Mouse (Mus musculus): ENCODE data around the gene Gm36245.
"Not testable (repeated sequence)": the region's sequence is repeated elsewhere in the genome, so short reads cannot be mapped to it uniquely, and the experiment has no call there.

Gm36245 gene

DNA sequence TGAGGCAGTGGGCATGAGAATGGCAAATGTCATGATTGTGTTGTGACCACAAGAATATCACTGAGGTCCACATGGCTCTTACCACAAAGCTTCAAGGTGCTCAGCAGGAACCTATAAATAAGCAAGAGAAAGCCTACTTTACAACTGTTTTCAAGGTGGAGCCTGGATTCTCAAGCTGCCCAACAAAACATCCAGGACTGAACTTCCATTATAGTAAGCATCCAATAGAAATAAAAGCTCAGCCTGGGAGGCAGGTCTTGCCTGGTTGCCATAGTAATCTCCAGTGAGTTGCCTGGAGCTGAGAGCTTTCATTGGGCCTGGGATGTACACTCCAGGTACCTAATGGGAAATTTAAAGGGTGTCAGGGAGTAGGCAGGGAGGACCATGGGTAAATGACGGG is at the start of gene Gm36245:
Gene Gm36245 (plus strand): TSS at position 301 of the 400 bp plus-strand sequence.
- no peak for DNase-seq (ENCODE audit: low read depth, low spot score)

DNA sequence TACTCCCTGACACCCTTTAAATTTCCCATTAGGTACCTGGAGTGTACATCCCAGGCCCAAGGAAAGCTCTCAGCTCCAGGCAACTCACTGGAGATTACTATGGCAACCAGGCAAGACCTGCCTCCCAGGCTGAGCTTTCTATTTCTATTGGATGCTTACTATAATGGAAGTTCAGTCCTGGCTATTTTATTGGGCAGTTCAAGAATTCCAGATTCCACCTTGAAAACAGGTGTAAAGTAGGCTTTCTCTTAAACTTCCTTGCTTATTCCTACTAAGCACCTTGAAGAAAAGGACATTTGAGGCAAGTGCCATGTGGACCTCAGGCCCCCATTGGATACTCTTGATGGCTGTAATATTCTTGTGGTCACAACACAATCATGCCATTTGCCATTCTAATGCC is 37.3 kb upstream of the Gm36245 start, which contains the start of gene 1700025B11Rik:
Gene 1700025B11Rik (minus strand): TSS at position 101 of the 400 bp plus-strand sequence.
- no peak for DNase-seq (ENCODE audit: low read depth, low spot score)

GRCm38 (mm10) chr15:77563219-77563618 is 35.8 kb upstream of the Gm36245 start:
- no peak for DNase-seq (ENCODE audit: low read depth, low spot score)

GRCm38 (mm10) chr15:77578801-77579200 is 20.3 kb upstream of the Gm36245 start:
- no peak for DNase-seq (ENCODE audit: low read depth, low spot score)

DNA sequence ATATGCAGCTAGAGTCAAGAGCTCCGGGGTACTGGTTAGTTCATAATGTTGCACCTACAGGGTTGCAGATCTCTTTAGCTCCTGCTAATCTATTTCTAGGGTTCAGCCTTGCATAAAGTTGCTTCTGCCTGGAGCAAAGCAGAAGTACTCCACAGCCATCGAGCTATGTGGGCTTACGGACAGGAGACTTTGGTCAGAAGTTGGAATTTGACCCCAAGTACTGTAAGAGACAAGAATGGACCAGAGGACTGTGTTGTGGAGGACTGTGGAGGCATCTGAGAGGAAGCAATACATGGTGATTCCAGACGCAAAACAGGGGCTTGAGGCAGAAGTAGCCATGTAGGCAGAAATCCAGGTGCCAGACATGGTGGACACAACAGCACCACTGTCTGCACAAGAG is 19.7 kb upstream of the Gm36245 start:
- DNase-seq (ENCODE audit: low read depth, low spot score): no peak

- DNase-seq (ENCODE audit: low read depth, low spot score): no peak
Measured at GRCm38 (mm10) chr15:77581681-77582080, 17.4 kb upstream of the Gm36245 start.

- DNase-seq (ENCODE audit: low read depth, low spot score): no peak
Measured at GRCm38 (mm10) chr15:77587026-77587425, 12.0 kb upstream of the Gm36245 start.

DNA sequence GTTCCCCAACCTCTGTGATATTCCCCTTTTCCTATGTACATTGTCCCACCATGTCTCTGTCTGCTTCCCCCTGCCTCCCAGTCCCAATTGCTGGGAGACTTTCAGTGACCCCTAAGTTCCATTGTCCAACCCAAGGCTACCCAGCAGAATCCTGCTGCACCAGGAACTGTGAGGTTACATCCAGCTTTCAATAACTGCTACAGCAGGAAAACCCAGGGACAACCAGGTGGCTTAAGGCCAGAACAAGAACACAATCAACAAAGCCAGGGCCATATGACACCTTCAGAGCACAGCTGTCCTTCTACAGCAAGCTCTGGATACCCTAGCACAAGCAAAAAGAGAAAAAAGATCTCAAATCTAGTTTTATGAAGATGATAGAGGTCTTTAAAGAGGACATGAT is 10.1 kb upstream of the Gm36245 start:
- no peak for DNase-seq (ENCODE audit: low read depth, low spot score)

- no peak for DNase-seq (ENCODE audit: low read depth, low spot score)
Measured at GRCm38 (mm10) chr15:77590881-77591280, 8.2 kb upstream of the Gm36245 start.

GRCm38 (mm10) chr15:77593557-77593956 is 5.5 kb upstream of the Gm36245 start:
- DNase-seq (ENCODE audit: low read depth, low spot score): no peak

DNA sequence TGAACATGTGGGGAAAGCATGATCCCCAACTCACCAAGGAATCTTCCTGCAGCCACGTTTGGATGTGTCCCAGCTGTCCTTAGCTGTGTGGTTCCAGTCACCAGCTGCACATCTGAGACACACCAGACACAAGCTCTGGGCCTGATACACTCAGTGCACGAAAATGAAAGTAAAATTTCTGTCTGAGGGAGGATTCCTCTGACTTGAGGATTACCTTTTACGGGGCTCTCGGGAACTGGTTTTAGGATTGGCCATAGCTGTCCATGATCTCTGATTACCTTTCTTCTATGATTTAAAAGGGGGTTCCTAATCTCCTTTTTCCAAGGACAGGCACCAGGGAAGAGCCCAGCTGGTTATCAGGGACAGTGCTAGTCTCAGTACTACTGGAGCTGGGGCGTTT is 3.1 kb upstream of the Gm36245 start, which contains the start of gene Apol10b:
Gene Apol10b (minus strand): TSS at position 165 of the 400 bp plus-strand sequence.
- DNase-seq (ENCODE audit: low read depth, low spot score): no peak

DNA sequence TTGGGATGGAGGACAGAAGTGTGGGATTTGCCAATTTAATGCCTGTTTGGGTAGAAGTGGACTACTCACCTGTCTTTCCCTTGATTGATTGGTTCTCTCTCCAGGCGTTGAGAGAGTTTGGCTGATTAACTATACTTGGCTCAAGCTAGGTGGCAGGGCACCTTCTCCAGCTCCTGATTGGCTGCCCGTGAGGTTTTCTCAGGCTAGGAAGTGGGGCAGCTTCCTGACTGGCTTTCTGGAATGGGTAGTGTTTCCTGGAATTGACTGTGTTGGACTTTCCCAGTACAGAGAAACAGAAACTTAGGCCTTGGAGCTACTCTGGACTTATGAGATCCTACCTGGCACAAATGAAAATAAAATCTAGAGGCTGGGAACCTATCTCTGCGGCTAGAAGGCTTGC is 629 bp upstream of the Gm36245 start:
- DNase-seq (ENCODE audit: low read depth, low spot score): no peak

DNA sequence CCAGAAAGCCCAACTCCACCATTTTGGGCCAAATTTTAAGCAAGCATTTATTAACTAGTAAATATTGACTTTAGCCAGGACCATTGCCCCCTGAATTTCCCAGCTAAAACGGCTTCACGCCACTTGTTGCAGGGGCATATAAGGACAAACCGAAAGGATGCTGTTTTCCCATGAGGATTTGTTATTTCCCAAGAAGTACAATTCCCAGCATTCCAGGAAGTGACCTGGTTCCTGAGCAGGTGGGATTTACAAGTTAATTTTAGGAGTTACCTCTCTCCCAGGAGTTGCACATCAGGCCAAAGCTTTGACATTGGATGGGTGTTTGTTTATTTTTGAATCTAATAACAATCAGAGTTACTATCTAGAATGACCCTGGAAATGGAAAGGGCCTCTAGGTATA is 7.0 kb downstream of the Gm36245 start:
- DNase-seq (ENCODE audit: low read depth, low spot score): no peak

- DNase-seq (ENCODE audit: low read depth, low spot score): no peak
Measured at GRCm38 (mm10) chr15:77624710-77625109, 25.7 kb downstream of the Gm36245 start.

- not testable (repeated sequence) for DNase-seq (ENCODE audit: low read depth, low spot score)
Measured at GRCm38 (mm10) chr15:77626471-77626870, 27.4 kb downstream of the Gm36245 start.

DNA sequence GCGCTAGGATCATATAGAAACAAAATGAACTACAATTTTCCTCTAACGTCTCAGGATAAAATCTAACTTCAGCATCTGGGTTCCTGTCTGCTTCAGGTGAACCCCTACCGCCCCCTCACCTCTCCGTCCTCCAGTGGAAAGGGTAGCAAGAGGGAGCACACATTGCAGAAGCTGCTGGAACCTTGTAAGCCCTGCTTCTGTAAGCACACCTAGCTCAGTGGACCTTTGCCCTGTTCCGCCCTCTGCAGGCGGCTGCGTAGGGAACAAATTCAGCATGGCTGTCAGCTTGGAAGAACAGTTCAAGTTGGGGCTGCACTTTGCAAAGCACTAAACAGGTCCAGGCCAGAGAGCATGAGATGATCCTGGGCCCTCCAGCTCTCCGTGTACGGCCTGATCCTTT is 29.6 kb downstream of the Gm36245 start:
- not testable (repeated sequence) for DNase-seq (ENCODE audit: low read depth, low spot score)

DNA sequence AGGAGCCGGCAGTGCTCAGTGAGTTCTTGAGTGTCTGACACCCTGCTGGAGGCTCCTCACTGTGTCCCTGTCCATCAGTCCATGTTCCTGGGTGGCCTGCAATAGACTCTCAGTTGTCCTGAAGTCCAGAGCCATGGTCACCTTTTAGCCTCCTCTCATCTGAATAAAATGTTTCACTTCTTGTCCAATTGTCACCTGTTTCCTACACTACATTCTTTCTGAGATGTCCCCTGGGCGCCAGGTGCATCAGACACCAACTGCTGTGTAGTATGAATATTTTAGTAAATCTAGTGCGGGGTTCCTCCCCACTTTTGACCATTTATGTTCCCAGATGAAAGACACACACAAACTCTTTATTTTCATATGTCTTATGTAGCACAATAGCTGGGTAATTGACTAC is 30.8 kb downstream of the Gm36245 start:
- DNase-seq (ENCODE audit: low read depth, low spot score): not testable (repeated sequence)

DNA sequence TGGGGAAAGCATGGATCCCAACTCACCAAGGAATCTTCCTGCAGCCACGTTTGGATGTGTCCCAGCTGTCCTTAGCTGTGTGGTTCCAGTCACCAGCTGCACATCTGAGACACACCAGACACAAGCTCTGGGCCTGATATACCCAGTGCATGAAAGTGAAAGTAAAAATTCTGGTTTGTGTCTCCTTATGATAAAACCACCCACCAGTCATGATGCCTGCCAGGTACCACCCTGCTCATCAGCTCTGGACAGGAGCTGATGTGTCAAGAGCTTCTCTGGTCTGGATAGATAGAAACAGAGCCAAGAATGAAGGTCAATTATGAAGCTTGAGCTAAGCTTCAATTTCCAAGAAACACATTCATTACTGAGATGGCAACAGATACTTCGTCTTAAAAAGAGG is 44.1 kb downstream of the Gm36245 start, which contains the start of gene Apol11b:
Gene Apol11b (minus strand): TSS at position 111 of the 400 bp plus-strand sequence.
- DNase-seq (ENCODE audit: low read depth, low spot score): not testable (repeated sequence)

GRCm38 (mm10) chr15:77651143-77651542 is 52.1 kb downstream of the Gm36245 start:
- not testable (repeated sequence) for DNase-seq (ENCODE audit: low read depth, low spot score)
